Mouse (Mus musculus): ENCODE results near the gene Flnb.

The Flnb gene

DNA sequence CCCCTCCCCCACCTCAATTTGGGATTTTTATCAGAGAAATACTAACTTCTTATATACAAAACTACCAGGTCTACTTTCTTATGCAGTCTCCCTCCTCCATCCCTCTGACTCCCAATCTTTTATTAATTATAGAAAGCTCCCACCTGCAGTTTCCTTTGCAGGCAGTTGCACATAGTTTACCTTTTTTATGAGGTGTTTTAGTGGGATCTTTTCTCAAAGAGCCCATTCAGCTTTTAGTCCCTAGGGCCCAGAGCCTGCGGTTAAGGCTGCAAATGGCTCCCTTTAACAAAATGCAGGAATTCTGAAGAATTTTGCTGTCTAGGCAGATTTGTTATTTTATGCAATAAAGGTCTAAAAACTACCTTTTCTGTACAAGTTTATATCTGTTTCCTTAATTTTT is 78.9 kb downstream of the Flnb start:
- DNase-seq (ENCODE audit: extremely low read depth, low read depth) = no peak

GRCm38 (mm10) chr14:7899986-7900385 is 82.2 kb downstream of the Flnb start:
- no peak for DNase-seq (ENCODE audit: extremely low read depth, low read depth)

GRCm38 (mm10) chr14:7900481-7901049 is 82.8 kb downstream of the Flnb start:
- DNase-seq (ENCODE audit: extremely low read depth, low read depth) = no peak

- DNase-seq (ENCODE audit: extremely low read depth, low read depth) = no peak
These were observed 83.9 kb downstream of the Flnb start for GRCm38 (mm10) chr14:7901484-7902240.

DNA sequence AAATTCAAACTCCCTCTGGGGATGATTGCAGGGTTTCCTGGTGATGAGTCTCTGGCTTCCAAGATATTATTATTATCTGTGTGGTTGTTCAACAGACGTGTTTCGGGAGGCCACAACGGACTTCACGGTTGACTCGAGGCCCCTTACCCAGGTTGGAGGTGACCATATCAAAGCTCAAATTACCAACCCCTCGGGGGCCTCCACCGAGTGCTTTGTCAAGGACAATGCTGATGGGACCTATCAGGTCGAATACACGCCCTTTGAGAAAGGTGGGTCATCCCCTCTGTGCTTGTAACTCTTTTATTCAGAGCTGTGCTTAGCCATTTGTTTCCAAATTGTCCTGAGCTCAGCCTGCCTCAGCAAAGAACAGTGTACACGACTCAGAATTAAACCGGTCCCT is 89.3 kb downstream of the Flnb start:
- DNase-seq (ENCODE audit: extremely low read depth, low read depth) = no peak

DNA sequence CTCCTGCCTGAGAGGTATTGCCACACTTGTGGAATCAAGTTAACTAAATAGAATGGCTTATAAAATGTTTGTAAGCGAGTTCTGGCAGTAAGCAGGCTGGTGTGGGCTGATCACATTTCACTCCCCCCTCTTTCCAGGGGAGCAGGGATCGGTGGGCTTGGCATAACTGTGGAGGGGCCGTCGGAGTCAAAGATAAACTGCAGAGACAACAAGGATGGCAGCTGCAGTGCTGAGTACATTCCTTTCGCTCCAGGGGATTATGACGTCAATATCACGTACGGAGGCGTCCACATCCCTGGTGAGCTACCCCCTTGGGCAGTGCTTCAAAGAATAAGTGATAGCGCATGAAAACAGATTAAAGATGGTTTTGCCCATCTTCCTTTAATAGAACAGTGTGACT is 91.7 kb downstream of the Flnb start:
- no peak for DNase-seq (ENCODE audit: extremely low read depth, low read depth)

- DNase-seq (ENCODE audit: extremely low read depth, low read depth) = no peak
These were observed 96.1 kb downstream of the Flnb start for GRCm38 (mm10) chr14:7913842-7914241.

DNA sequence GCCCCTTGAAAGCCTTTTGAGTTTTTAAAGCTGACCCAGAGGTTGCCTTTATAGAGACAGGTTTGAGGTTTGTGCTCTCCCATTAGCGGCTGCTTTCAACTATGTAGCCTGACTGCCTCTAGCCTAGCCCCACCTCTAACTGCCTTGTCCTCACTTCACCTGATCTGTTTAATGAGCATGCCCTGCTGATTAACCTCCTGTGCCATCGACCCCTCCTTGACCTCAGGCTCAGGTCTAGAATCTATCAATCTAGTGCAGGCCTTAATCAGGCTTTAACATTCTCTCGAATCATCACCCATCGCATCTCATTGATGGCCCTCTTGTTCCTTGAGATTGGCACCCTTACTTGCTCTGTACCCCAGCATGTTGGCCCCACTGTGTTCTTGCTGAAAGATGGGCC is 96.7 kb downstream of the Flnb start:
- DNase-seq (ENCODE audit: extremely low read depth, low read depth) = no peak

- no peak for DNase-seq (ENCODE audit: extremely low read depth, low read depth)
These were observed 100.6 kb downstream of the Flnb start for GRCm38 (mm10) chr14:7918150-7918991.

- DNase-seq (ENCODE audit: extremely low read depth, low read depth) = no peak
These were observed 101.6 kb downstream of the Flnb start for GRCm38 (mm10) chr14:7919309-7919708.

GRCm38 (mm10) chr14:7919921-7920320 is 102.2 kb downstream of the Flnb start:
- DNase-seq (ENCODE audit: extremely low read depth, low read depth) = no peak

DNA sequence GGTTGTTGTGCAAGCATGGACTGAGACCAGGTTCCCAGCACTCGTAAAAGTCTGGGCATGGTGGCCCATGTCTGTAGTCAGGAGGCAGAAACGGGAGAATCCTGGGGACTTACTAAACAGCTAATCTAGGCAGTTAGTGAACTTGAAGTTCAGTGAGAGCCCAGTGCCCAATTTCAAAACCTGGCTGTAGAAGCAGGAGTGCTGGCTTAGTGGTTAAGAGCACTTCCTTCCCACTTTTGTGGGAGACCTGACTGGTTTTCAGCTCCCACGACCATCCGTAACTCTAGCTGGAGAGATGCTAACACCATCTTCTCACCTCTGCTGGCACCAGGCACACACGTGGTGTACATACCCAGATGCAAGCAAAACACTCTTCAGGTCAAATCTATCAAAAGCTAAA is 103.7 kb downstream of the Flnb start:
- no peak for DNase-seq (ENCODE audit: extremely low read depth, low read depth)

GRCm38 (mm10) chr14:7923635-7924034 is 105.9 kb downstream of the Flnb start:
- no peak for DNase-seq (ENCODE audit: extremely low read depth, low read depth)

GRCm38 (mm10) chr14:7928362-7928761 is 110.6 kb downstream of the Flnb start:
- no peak for DNase-seq (ENCODE audit: extremely low read depth, low read depth)

- no peak for DNase-seq (ENCODE audit: extremely low read depth, low read depth)
These were observed 111.3 kb downstream of the Flnb start for GRCm38 (mm10) chr14:7929029-7929428.

DNA sequence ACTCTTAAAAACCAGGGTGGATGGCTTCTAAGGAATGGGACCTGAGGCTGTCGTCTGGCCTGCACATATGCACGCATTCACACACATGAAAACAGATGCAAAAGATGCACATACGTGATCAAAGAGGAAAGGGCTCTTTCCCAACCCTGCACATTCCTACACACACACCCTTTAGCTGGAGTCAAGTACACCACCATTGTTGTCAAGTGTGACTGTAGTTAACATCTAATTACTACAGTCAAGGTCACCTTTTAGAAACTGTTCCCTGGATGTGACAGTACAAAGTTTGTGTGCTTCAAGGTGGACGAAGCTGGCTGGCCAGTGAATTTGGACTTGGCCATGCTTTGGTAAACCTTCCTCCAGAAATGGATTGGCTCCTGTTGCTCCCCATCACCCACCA is 114.4 kb downstream of the Flnb start:
- no peak for DNase-seq (ENCODE audit: extremely low read depth, low read depth)

DNA sequence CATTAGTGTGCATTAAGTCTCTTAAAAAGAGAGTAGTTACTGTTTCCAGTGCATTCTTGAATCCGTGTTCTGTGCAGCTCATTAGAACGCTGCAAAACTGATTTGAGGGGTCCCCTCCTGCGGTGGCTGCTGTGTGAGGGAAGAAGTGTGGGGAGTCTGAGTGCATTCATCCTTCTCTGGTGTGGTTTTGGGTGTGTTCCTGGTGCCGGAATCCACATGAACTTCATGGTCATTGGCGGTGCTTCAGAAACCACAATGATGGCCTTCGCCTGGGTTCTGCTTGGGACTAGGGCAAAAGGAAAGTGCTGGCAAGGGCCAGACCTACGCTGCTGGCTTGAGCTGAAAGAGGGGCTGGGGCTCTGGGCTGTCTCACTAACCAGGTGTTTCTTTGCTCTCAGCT is 116.4 kb downstream of the Flnb start:
- DNase-seq (ENCODE audit: extremely low read depth, low read depth) = no peak

GRCm38 (mm10) chr14:7937052-7937630 is 119.4 kb downstream of the Flnb start:
- no peak for DNase-seq (ENCODE audit: extremely low read depth, low read depth)

DNA sequence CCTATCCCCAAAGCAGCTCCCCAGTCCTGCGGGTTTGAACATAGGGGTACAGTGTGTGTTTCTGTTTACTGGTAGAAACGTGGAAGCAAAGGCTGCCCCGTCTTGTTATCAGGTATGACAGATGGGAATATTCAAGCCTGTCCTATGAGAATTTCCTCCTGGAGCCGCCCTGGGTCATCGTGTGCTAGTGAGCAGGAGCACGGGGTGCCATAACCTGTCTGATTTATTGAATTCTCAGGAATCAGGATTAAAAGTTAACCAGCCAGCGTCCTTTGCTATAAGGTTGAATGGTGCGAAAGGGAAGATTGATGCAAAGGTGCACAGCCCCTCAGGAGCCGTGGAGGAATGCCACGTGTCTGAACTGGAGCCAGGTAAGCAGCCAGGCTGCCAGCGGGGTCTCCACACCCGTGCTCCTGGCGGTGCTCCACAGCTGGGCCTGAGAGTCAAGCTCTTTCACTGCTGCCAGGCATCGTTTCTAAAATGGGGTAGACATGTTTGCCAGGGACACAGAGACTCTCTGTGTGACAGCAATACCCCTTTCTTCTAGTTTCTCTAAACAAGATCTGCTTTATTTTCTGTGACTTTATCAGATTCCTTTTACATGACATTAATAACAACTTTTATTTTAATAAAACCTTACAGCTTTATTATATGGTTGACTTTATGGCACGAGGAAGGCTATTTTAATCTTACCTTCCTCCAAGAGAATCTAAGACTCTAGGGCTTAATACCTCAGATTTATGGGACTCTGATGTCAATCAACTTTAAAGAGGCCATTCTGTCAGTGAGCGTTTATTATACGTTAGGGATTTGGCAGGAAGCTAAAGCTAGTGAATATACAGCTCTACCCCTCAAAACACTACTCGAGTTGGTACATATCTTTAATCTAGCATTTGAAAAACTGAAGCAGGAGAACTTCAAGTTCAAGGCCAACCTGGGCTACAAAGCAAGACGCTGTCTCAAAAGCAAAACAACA is 121.3 kb downstream of the Flnb start:
- DNase-seq (ENCODE audit: extremely low read depth, low read depth) = no peak

DNA sequence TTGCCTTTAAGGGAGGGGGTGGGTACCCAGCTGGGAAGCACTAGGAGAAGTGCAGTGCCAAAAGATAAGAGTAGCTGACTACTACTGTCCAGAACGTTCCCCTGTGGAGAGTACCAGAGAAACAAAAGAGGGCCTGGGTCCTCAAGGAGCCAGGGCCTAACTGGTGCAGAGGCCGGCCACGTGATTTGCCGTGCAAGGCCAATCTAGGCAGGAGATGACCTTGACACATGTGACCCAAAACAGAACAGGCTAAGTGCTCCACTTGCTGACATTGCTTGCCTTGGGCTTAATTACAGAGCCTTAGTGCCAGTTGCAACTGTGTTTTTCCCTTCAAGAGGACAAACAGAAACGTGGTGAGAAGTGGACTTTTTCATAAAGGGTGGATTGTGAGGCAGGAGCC is 123.7 kb downstream of the Flnb start:
- no peak for DNase-seq (ENCODE audit: extremely low read depth, low read depth)

All from MEL-GATA-1-ER (cell line).